Mouse (Mus musculus) thymus, adult 2 months (tissue): ENCODE data around the gene Mucl2. TPM values are rescaled to one million over a fixed set of nuclear protein-coding genes. Genes with fewer than 3 reads are reported as not detected.
"Not testable (repeated sequence)": the region's sequence is repeated elsewhere in the genome, so short reads cannot be mapped to it uniquely, and the experiment has no call there.

Experiments
- DNase-seq: peaks from one replicate; pipeline ENCODE4 v3.0.0; 2021
- H3K27ac ChIP-seq: fragments of 200-500 bp; 2 replicates; pipeline ENCODE4 v1.5.1; 2012; ENCODE audit warnings: low read length, control low read depth; ENCODE audit not compliant: control insufficient read depth, insufficient read depth
- H3K27me3 ChIP-seq: fragments of 200-500 bp; 2 replicates; pipeline ENCODE4 v1.6.1; 2012; ENCODE audit warnings: mild to moderate bottlenecking, low read length, moderate library complexity, mixed read lengths; ENCODE audit not compliant: control insufficient read depth, insufficient read depth
- H3K36me3 ChIP-seq: fragments of 200-500 bp; 2 replicates; pipeline ENCODE4 v1.6.1; 2012; ENCODE audit warnings: mild to moderate bottlenecking, low read length, moderate library complexity; ENCODE audit not compliant: control insufficient read depth, insufficient read depth
- H3K4me1 ChIP-seq: fragments of 200-500 bp; replicated peaks from 2 replicates; pipeline ENCODE4 v1.6.1; 2012; ENCODE audit warnings: low read length; ENCODE audit not compliant: control insufficient read depth, insufficient read depth
- H3K4me3 ChIP-seq: fragments of 200-500 bp; 2 replicates; pipeline ENCODE4 v1.5.1; 2012; ENCODE audit warnings: mild to moderate bottlenecking, low read length, control low read depth, moderate library complexity; ENCODE audit not compliant: control insufficient read depth, insufficient read depth
- CTCF ChIP-seq: fragments of 200-500 bp; IDR thresholded peaks from 2 replicates; pipeline ENCODE4 v1.5.1; 2012; ENCODE audit warnings: mild to moderate bottlenecking, control low read depth, low read length, moderate library complexity, borderline replicate concordance; ENCODE audit not compliant: control insufficient read depth, poor library complexity, insufficient read depth; ENCODE audit errors: extremely low read depth
- POLR2A ChIP-seq: fragments of 200-500 bp; IDR thresholded peaks from 2 replicates; pipeline ENCODE4 v1.6.1; 2012; ENCODE audit warnings: mild to moderate bottlenecking, low read length, control low read depth, moderate library complexity; ENCODE audit not compliant: control insufficient read depth, poor library complexity, insufficient read depth; ENCODE audit errors: extremely low read depth
- WGBS: fragments of 180-500 bp; shearing (Covaris S2); methylation state at CpG from one replicate; pipeline ENCODE4 v1.1.7; 2018; 5-methylcytosine and 5-hydroxymethylcytosine counted together
- polyA plus RNA-seq: library from polyadenylated mRNA; depleted of rRNA; stranded (reverse); fragments of >200 nt; gene quantifications from 2 replicates; pipeline ENCODE4 v1.2.3, GENCODE M21; 2012; rRNA removed

Gene Mucl2
- polyA plus RNA-seq = 1.1 and 1.6 TPM in 2 replicates

GRCm38 (mm10) chr15:103899212-103899611, at the start of gene Mucl2:
Gene Mucl2, minus strand, starts transcription at chr15:103899312.
- Histone ChIP-seq H3K36me3 (no peaks in the 10 kb centered on the region), H3K27ac (no peak within 1 kb of the TSS), H3K4me3 (no peak within 1 kb of the TSS), H3K4me1 (no peaks in the 10 kb centered on the region), H3K27me3 (no peaks in the 10 kb centered on the region)
- no peak for DNase-seq
- TF ChIP-seq POLR2A = no peak
- no peak for TF ChIP-seq CTCF
- 92% methylated on average over 1 of the region's 1 CpGs for WGBS

GRCm38 (mm10) chr15:103913061-103913460, 13.9 kb upstream of the Mucl2 start:
- not testable (repeated sequence) for H3K27ac ChIP-seq, H3K4me3 ChIP-seq, H3K27me3 ChIP-seq, DNase-seq, H3K36me3 ChIP-seq, H3K4me1 ChIP-seq
- WGBS = 37% methylated on average over 1 of the region's 1 CpGs

Other genes starting within 250 kb of the Mucl2 start
- gene Mucl1, start 143.8 kb downstream of the Mucl2 start, polyA plus RNA-seq = not detected in 2 replicates